Mouse (Mus musculus): ENCODE results near the gene Nlk. TPM values are rescaled to one million over a fixed set of nuclear protein-coding genes. Genes with fewer than 3 reads are reported as not detected.

Nlk gene
- polyA plus RNA-seq, 1 experiment from 2014 or later: 30.0 TPM

GRCm38 (mm10) chr11:78703085-78703484, 5.9 kb upstream of the Nlk start:
- no peak for ATAC-seq (ENCODE audit: low FRiP score, low TSS enrichment)
- Histone ChIP-seq H3K27ac (replicated peaks; ENCODE audit: low read depth, low read length) (no peak overlapping the region), H3K4me2 (ENCODE audit: low read length) (no peak overlapping the region), H3K36me3 (ENCODE audit: control insufficient read depth, insufficient read depth, low read length) (no peaks in the 10 kb centered on the region), H3K4me3 (replicated peaks; ENCODE audit: low read depth, low read length) (no peak overlapping the region), H3K9ac (replicated peaks; ENCODE audit: low read length) (no peak overlapping the region), H3K27me3 (ENCODE audit: control insufficient read depth, insufficient read depth, low read length) (no peaks in the 10 kb centered on the region), H3K9me3 (ENCODE audit: control insufficient read depth, low read length) (no peaks in the 10 kb centered on the region), H3K4me1 (ENCODE audit: control insufficient read depth, insufficient read depth, low read length) (no peaks in the 10 kb centered on the region)
- 83% methylated on average over 5 of the region's 5 CpGs for WGBS
- DNase-seq: no peak

DNA sequence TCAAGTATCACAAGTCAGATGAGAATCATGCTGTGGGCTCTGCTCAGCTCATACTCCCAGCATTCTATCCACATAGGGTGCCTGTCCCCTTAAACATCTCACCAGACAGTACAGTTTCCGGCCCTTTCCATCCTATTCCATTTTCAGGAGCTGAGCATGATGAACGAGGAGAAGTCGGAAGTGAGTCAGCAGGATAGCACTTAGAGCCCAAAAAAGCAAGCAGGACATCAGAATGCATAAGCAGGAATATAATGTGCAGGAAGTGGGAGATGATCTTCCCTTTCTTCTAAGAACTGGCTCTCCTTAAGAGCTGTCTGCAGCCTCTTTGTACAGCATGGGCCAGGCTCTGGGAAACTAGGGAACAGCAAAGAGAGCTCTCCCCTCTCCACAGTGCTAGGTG, 5.1 kb upstream of the Nlk start:
- Histone ChIP-seq H3K27ac (replicated peaks; ENCODE audit: low read depth, low read length) (no peak overlapping the region), H3K4me2 (ENCODE audit: low read length) (no peak overlapping the region), H3K9ac (replicated peaks; ENCODE audit: low read length) (no peak overlapping the region), H3K9me3 (ENCODE audit: control insufficient read depth, low read length) (no peaks in the 10 kb centered on the region), H3K36me3 (ENCODE audit: control insufficient read depth, insufficient read depth, low read length) (no peaks in the 10 kb centered on the region), H3K4me3 (replicated peaks; ENCODE audit: low read depth, low read length) (no peak overlapping the region), H3K4me1 (ENCODE audit: control insufficient read depth, insufficient read depth, low read length) (no peaks in the 10 kb centered on the region), H3K27me3 (ENCODE audit: control insufficient read depth, insufficient read depth, low read length) (no peaks in the 10 kb centered on the region)
- ATAC-seq (ENCODE audit: low FRiP score, low TSS enrichment) (no peak), DNase-seq (no peak)
- WGBS: 75% methylated on average over 3 of the region's 3 CpGs

DNA sequence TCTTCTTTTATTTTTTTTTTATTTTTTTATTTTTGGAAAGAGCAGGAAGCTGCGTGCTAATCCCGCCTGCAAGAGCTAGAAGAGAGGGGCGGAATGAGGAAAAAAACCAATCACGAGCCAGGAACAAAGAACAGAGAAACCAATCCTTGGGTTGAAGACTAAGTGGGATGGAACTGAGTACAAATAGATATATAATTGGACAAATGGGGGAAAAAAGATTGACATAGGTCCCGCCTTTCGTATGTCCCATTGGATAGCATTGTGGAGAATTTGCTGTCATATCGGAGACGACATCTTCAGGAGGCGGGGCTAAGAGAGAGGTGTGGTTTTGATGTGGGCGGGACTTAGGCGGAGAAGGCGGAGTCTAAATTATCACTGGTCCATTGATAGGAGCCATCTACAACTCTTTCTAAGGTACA, 589 bp upstream of the Nlk start:
- Histone ChIP-seq H3K9ac (replicated peaks; ENCODE audit: low read length) (no peak overlapping the region), H3K4me3 (replicated peaks; ENCODE audit: low read depth, low read length) (peak overlapping the region; percentile 83), H3K36me3 (ENCODE audit: control insufficient read depth, insufficient read depth, low read length) (no peaks in the 10 kb centered on the region), H3K4me2 (ENCODE audit: low read length) (peak overlapping the region; percentile 1), H3K9me3 (ENCODE audit: control insufficient read depth, low read length) (no peaks in the 10 kb centered on the region), H3K4me1 (ENCODE audit: control insufficient read depth, insufficient read depth, low read length) (peaks cover 37% of the 10 kb centered on the region), H3K27me3 (ENCODE audit: control insufficient read depth, insufficient read depth, low read length) (no peaks in the 10 kb centered on the region), H3K27ac (replicated peaks; ENCODE audit: low read depth, low read length) (peak overlapping the region; percentile 10; the same call in 1 of the 2 replicates)
- ATAC-seq (ENCODE audit: low FRiP score, low TSS enrichment): peak; percentile 93
- WGBS: under 1% methylated on average over 12 of the region's 12 CpGs
- DNase-seq: peak; percentile 96

DNA sequence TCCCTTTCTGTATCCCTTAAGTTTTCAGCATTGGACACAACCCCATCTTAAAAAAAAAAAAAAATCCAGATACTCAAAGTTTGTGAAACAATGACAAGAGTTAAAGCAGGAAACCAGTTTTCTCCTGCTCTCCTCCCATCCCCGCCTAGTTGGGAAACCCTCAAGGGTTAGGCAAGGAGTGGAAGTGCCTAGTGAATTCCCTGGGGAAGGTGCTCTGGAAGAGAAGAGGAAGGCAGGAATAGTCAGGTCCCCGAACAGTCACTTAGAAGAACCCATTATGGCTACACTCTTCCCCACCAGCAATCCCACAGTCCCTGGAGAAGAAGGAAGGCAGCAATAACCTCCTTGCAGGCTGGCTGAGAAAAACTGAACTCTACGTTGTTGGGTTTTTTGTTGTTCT, 2.9 kb downstream of the Nlk start:
- H3K27ac ChIP-seq (replicated peaks; ENCODE audit: low read depth, low read length): no peak overlapping the region
- H3K27me3 ChIP-seq (ENCODE audit: control insufficient read depth, insufficient read depth, low read length): no peaks in the 10 kb centered on the region
- peak overlapping the region; percentile 10; the same call in 1 of the 2 replicates for H3K4me3 ChIP-seq (replicated peaks; ENCODE audit: low read depth, low read length)
- 59% methylated on average over 3 of the region's 3 CpGs for WGBS
- peaks cover 64% of the 10 kb centered on the region for H3K4me1 ChIP-seq (ENCODE audit: control insufficient read depth, insufficient read depth, low read length)
- DNase-seq (peak; percentile 19), ATAC-seq (ENCODE audit: low FRiP score, low TSS enrichment) (no peak)
- no peaks in the 10 kb centered on the region for H3K9me3 ChIP-seq (ENCODE audit: control insufficient read depth, low read length)
- no peak overlapping the region; the same call in 1 of the 2 replicates for H3K9ac ChIP-seq (replicated peaks; ENCODE audit: low read length)
- no peaks in the 10 kb centered on the region for H3K36me3 ChIP-seq (ENCODE audit: control insufficient read depth, insufficient read depth, low read length)
- H3K4me2 ChIP-seq (ENCODE audit: low read length): peak overlapping the region; percentile 60

GRCm38 (mm10) chr11:78693307-78693706, 3.9 kb downstream of the Nlk start:
- Histone ChIP-seq H3K4me1 (ENCODE audit: control insufficient read depth, insufficient read depth, low read length) (peaks cover 64% of the 10 kb centered on the region), H3K4me3 (replicated peaks; ENCODE audit: low read depth, low read length) (no peak overlapping the region), H3K4me2 (ENCODE audit: low read length) (peak overlapping the region; percentile 60), H3K9ac (replicated peaks; ENCODE audit: low read length) (no peak overlapping the region), H3K27ac (replicated peaks; ENCODE audit: low read depth, low read length) (no peak overlapping the region), H3K36me3 (ENCODE audit: control insufficient read depth, insufficient read depth, low read length) (no peaks in the 10 kb centered on the region), H3K9me3 (ENCODE audit: control insufficient read depth, low read length) (no peaks in the 10 kb centered on the region), H3K27me3 (ENCODE audit: control insufficient read depth, insufficient read depth, low read length) (no peaks in the 10 kb centered on the region)
- 94% methylated on average over 8 of the region's 8 CpGs for WGBS
- DNase-seq (no peak), ATAC-seq (ENCODE audit: low FRiP score, low TSS enrichment) (no peak)

GRCm38 (mm10) chr11:78691201-78691600, 6.0 kb downstream of the Nlk start:
- 80% methylated on average over 2 of the region's 2 CpGs for WGBS
- no peak overlapping the region for H3K4me2 ChIP-seq (ENCODE audit: low read length)
- peaks cover 61% of the 10 kb centered on the region for H3K4me1 ChIP-seq (ENCODE audit: control insufficient read depth, insufficient read depth, low read length)
- ATAC-seq (ENCODE audit: low FRiP score, low TSS enrichment) (no peak), DNase-seq (no peak)
- H3K4me3 ChIP-seq (replicated peaks; ENCODE audit: low read depth, low read length): no peak overlapping the region
- H3K27me3 ChIP-seq (ENCODE audit: control insufficient read depth, insufficient read depth, low read length): no peaks in the 10 kb centered on the region
- H3K9ac ChIP-seq (replicated peaks; ENCODE audit: low read length): no peak overlapping the region
- H3K9me3 ChIP-seq (ENCODE audit: control insufficient read depth, low read length): no peaks in the 10 kb centered on the region
- no peaks in the 10 kb centered on the region for H3K36me3 ChIP-seq (ENCODE audit: control insufficient read depth, insufficient read depth, low read length)
- H3K27ac ChIP-seq (replicated peaks; ENCODE audit: low read depth, low read length): no peak overlapping the region

GRCm38 (mm10) chr11:78690547-78690946, 6.6 kb downstream of the Nlk start:
- Histone ChIP-seq H3K4me2 (ENCODE audit: low read length) (no peak overlapping the region), H3K36me3 (ENCODE audit: control insufficient read depth, insufficient read depth, low read length) (no peaks in the 10 kb centered on the region), H3K4me3 (replicated peaks; ENCODE audit: low read depth, low read length) (no peak overlapping the region), H3K27ac (replicated peaks; ENCODE audit: low read depth, low read length) (no peak overlapping the region), H3K9ac (replicated peaks; ENCODE audit: low read length) (no peak overlapping the region), H3K4me1 (ENCODE audit: control insufficient read depth, insufficient read depth, low read length) (peaks cover 54% of the 10 kb centered on the region), H3K9me3 (ENCODE audit: control insufficient read depth, low read length) (no peaks in the 10 kb centered on the region), H3K27me3 (ENCODE audit: control insufficient read depth, insufficient read depth, low read length) (no peaks in the 10 kb centered on the region)
- 91% methylated on average over 3 of the region's 3 CpGs for WGBS
- ATAC-seq (ENCODE audit: low FRiP score, low TSS enrichment) (no peak), DNase-seq (peak; percentile 13)

GRCm38 (mm10) chr11:78681058-78681457, 16.1 kb downstream of the Nlk start:
- ATAC-seq (ENCODE audit: low FRiP score, low TSS enrichment): no peak
- no peak for DNase-seq
- Histone ChIP-seq H3K27ac (replicated peaks; ENCODE audit: low read depth, low read length) (no peak overlapping the region), H3K36me3 (ENCODE audit: control insufficient read depth, insufficient read depth, low read length) (peaks cover 10% of the 10 kb centered on the region; the same call in 1 of the 2 replicates), H3K27me3 (ENCODE audit: control insufficient read depth, insufficient read depth, low read length) (no peaks in the 10 kb centered on the region), H3K9me3 (ENCODE audit: control insufficient read depth, low read length) (no peaks in the 10 kb centered on the region), H3K9ac (replicated peaks; ENCODE audit: low read length) (no peak overlapping the region), H3K4me1 (ENCODE audit: control insufficient read depth, insufficient read depth, low read length) (no peaks in the 10 kb centered on the region), H3K4me3 (replicated peaks; ENCODE audit: low read depth, low read length) (no peak overlapping the region), H3K4me2 (ENCODE audit: low read length) (no peak overlapping the region)
- WGBS: 93% methylated on average over 3 of the region's 3 CpGs

GRCm38 (mm10) chr11:78678761-78679160, 18.4 kb downstream of the Nlk start:
- no peak overlapping the region for H3K4me3 ChIP-seq (replicated peaks; ENCODE audit: low read depth, low read length)
- no peaks in the 10 kb centered on the region for H3K9me3 ChIP-seq (ENCODE audit: control insufficient read depth, low read length)
- no peak for DNase-seq
- WGBS: 73% methylated on average over 2 of the region's 2 CpGs
- no peaks in the 10 kb centered on the region for H3K27me3 ChIP-seq (ENCODE audit: control insufficient read depth, insufficient read depth, low read length)
- no peak for ATAC-seq (ENCODE audit: low FRiP score, low TSS enrichment)
- no peak overlapping the region for H3K27ac ChIP-seq (replicated peaks; ENCODE audit: low read depth, low read length)
- H3K4me2 ChIP-seq (ENCODE audit: low read length): no peak overlapping the region
- no peaks in the 10 kb centered on the region for H3K4me1 ChIP-seq (ENCODE audit: control insufficient read depth, insufficient read depth, low read length)
- H3K36me3 ChIP-seq (ENCODE audit: control insufficient read depth, insufficient read depth, low read length): peaks cover 10% of the 10 kb centered on the region; the same call in 1 of the 2 replicates
- no peak overlapping the region for H3K9ac ChIP-seq (replicated peaks; ENCODE audit: low read length)

Data from midbrain, embryonic 14.5 days (tissue).